Mouse (Mus musculus) retina, embryonic 14.5 days (tissue): ENCODE measurements around the gene Shisa5.

Source experiments
- DNase-seq: peaks from one replicate; pipeline ENCODE4 v3.0.0-alpha.2; 2015; ENCODE audit warnings: low spot score

Shisa5 gene

GRCm38 (mm10) chr9:109093786-109094552, 55.6 kb downstream of the Shisa5 start:
- no peak for DNase-seq

GRCm38 (mm10) chr9:109094553-109095136, 56.3 kb downstream of the Shisa5 start:
- no peak for DNase-seq

GRCm38 (mm10) chr9:109095137-109095982, 57.0 kb downstream of the Shisa5 start, which contains the start of gene Plxnb1:
TSS of gene Plxnb1 (plus strand) at chr9:109095389.
- peak; percentile 83 for DNase-seq

DNA sequence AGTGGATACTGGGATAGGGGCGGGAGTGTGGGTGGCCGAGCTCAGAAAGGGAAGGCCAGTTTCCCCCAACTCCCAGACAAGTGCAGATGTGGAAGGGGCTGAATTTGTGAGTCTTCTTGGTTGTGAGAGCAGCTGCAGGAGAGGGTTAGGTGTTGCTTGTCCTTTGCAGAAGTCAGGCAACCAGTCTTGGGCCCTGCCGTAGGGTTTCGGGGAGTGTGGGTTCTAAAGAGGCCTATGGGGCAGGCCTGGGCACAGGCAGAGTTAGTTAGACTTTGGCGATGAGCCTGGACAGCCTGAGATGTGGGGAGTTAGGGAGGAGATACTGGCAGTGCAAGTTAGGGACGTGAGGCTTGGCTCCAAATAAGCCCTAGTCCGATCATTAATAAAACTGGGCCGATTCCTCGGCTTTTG, 57.9 kb downstream of the Shisa5 start:
- peak; percentile 38 for DNase-seq

GRCm38 (mm10) chr9:109096856-109097255, 58.5 kb downstream of the Shisa5 start:
- no peak for DNase-seq

DNA sequence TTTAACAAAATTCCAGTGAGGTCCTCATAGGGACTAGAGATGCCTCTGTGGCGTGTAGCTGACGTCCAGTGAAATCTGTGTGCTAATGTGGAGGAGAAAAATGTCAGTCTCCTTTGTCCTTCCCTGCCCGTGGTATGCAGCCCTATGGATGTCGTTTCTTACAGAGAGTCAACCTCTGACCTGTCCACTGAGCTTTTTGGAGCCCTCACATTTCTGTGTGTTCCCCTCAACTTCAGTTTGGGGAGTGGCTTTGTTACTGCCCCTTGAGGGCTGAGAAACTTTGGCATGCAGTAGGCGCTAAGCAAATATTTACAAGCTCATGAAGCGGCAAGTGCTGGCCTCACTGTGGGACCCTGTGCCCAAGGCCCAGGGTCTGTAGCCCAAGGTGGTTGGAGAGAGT, 58.9 kb downstream of the Shisa5 start:
- DNase-seq: no peak

DNA sequence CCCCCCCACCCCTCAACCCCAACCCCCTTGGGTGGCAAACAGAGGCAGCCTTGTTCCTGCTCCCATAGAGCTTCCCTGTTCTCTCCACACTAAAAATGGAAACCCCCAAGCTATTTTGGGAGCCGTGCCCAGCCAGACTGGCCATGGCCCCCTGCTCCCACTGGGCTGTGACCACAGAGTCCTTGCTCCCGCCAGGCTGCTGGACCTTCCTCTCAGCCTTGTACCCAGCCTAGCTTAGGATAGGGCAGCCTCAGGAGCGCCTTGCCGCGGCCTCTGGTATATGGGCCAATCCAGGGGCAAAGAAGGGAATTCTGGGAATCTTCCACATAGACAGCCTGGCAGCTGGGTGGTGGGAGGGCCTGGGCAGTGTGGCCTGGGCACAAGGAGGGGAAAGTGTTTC, 59.5 kb downstream of the Shisa5 start:
- no peak for DNase-seq

DNA sequence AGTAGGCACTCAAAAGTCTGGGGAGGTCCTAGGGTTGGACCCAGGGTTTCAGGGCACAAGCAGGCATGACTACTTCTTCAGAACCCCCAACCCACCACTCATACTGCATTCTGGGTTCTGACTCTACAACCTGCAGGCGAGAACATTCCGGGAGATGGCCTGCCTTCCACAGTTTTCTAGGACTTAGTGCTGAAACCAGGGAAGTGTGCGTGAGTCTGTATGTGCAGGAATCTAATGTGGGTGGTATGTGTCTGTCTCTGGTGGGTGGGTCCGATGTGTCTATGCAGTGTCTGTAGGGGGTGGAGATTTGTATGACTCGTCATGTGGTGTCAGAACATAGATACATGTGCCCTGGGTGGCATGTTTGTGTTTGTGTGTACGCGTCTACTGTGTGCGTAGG, 60.0 kb downstream of the Shisa5 start:
- no peak for DNase-seq

GRCm38 (mm10) chr9:109098969-109099368, 60.6 kb downstream of the Shisa5 start:
- no peak for DNase-seq

DNA sequence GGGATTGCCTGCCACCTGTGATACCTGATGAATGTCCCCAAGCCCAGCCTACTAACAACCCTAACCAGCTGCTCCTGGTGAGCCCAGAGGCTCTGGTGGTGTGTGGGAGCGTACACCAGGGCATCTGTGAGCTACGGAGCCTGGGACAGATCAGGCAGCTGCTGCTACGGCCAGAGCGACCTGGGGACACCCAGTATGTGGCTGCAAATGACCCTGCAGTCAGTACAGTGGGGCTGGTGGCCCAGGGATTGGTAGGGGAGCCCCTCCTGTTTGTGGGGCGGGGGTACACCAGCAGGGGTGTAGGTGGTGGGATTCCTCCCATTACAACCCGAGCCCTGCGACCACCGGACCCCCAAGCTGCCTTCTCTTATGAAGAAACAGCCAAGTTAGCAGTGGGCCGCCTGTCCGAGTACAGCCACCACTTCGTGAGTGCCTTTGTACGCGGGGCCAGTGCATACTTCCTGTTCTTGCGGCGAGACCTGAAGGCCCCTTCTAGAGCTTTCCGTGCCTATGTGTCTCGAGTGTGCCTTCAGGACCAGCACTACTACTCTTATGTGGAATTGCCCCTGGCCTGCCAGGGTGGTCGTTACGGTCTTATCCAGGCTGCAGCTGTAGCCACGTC, 62.1 kb downstream of the Shisa5 start:
- no peak for DNase-seq

- DNase-seq: no peak
These were observed 63.6 kb downstream of the Shisa5 start for GRCm38 (mm10) chr9:109101933-109102445.

GRCm38 (mm10) chr9:109102541-109102940, 64.2 kb downstream of the Shisa5 start:
- DNase-seq: no peak

GRCm38 (mm10) chr9:109103250-109103649, 64.9 kb downstream of the Shisa5 start:
- no peak for DNase-seq

DNA sequence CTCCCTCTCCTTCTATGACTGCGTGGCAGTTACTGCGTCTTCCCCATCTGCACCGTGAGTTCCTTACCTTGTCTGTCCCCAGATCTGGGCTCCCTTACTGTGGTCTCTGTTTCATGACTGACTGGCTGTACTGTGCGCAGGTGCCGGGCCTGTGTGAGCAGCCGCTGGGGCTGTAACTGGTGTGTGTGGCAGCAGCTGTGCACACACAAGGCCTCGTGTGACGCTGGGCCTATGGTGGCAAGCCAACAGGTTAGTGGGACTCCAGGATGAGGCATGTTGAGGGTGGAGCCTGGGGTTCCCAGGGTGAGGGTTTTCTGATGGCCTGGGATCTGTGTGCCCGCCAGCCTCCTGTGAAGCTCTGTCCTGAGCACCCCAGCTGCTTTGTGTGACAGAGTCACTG, 65.7 kb downstream of the Shisa5 start:
- no peak for DNase-seq

DNA sequence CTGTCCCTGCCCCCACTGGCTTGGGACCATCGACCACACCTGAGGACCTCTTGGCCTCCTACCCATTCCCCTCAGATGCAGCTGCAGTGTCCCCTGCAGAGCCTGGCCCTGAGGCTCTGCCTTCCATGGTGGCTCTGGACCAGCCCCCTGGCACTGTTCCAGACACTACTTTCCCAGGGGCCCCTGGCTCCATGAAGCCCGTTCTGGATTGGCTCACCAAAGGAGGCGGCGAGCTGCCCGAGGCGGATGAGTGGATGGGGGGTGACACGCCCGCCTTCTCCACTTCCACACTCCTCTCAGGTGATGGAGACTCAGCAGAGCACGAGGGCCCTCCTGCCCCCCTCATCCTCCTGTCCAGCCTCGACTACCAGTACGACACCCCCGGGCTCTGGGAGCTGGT, 66.6 kb downstream of the Shisa5 start:
- no peak for DNase-seq

- DNase-seq: no peak
These were observed 67.3 kb downstream of the Shisa5 start for GRCm38 (mm10) chr9:109105648-109106047.

GRCm38 (mm10) chr9:109107341-109107740, 69.0 kb downstream of the Shisa5 start:
- DNase-seq: no peak
